Mouse (Mus musculus) heart, embryonic 14.5 days (tissue): ENCODE measurements around the gene Nova2. TPM values are rescaled to one million over a fixed set of nuclear protein-coding genes. Genes with fewer than 3 reads are reported as not detected.

Experiments
- ATAC-seq: fragments of 200-750 bp; cut with Nextera tagmentation; 2 replicates; pipeline ENCODE4 v1.8.0; 2017; ENCODE audit warnings: low read depth, moderate TSS enrichment; ENCODE audit not compliant: insufficient number of reproducible peaks, insufficient read depth, low FRiP score
- H3K27ac ChIP-seq, 2 experiments: fragments of 200-500 bp in 1 of 2; fragments of 300-500 bp in 1 of 2; sonication (generic) in 1 of 2; replicated peaks in 1 of 2; 2 replicates each; pipeline ENCODE4 v1.5.1; 2012 to 2014; ENCODE audit warnings: low read depth in 2 of 2, low read length in 2 of 2, control low read depth in 1 of 2, mild to moderate bottlenecking in 1 of 2, mixed read lengths in 1 of 2; ENCODE audit not compliant: control insufficient read depth in 1 of 2, insufficient read depth in 1 of 2
- H3K27me3 ChIP-seq: fragments of 300-500 bp; sonication (generic); 2 replicates; pipeline ENCODE4 v1.6.1; 2014; ENCODE audit warnings: mild to moderate bottlenecking, low read length, control low read depth; ENCODE audit not compliant: control insufficient read depth, insufficient read depth
- H3K36me3 ChIP-seq: fragments of 300-500 bp; sonication (generic); 2 replicates; pipeline ENCODE4 v1.6.1; 2014; ENCODE audit warnings: mild to moderate bottlenecking, control low read depth, low read length, mixed read lengths; ENCODE audit not compliant: control insufficient read depth, insufficient read depth
- H3K4me1 ChIP-seq, 2 experiments: fragments of 200-500 bp in 1 of 2; fragments of 300-500 bp in 1 of 2; sonication (generic) in 1 of 2; 2 replicates each; pipeline ENCODE4 v1.6.1; 2012 to 2014; ENCODE audit warnings: low read length in 2 of 2, control low read depth in 1 of 2, mixed read lengths in 1 of 2; ENCODE audit not compliant: control insufficient read depth in 2 of 2, insufficient read depth in 2 of 2
- H3K4me2 ChIP-seq: fragments of 300-500 bp; sonication (generic); 2 replicates; pipeline ENCODE4 v1.6.1; 2014; ENCODE audit warnings: mild to moderate bottlenecking, low read length
- H3K4me3 ChIP-seq, 2 experiments: fragments of 200-500 bp in 1 of 2; fragments of 300-500 bp in 1 of 2; sonication (generic) in 1 of 2; 2 replicates each; pipeline ENCODE4 v1.5.1; 2012 to 2014; ENCODE audit warnings: low read length in 2 of 2, mild to moderate bottlenecking in 2 of 2, control low read depth in 1 of 2, low read depth in 1 of 2, moderate library complexity in 1 of 2; ENCODE audit not compliant: control insufficient read depth in 1 of 2, insufficient read depth in 1 of 2
- H3K9ac ChIP-seq: fragments of 300-500 bp; sonication (generic); 2 replicates; pipeline ENCODE4 v1.6.1; 2014; ENCODE audit warnings: mild to moderate bottlenecking, low read length
- H3K9me3 ChIP-seq: fragments of 300-500 bp; sonication (generic); 2 replicates; pipeline ENCODE4 v1.6.1; 2016; ENCODE audit warnings: low read length, control low read depth; ENCODE audit not compliant: control insufficient read depth
- WGBS: fragments of 180-500 bp; shearing (Covaris S2); extraction: QIAGEN DNeasy Blood & Tissue Kit; methylation state at CpG from one replicate; pipeline ENCODE4 v1.1.7; 2014; 5-methylcytosine and 5-hydroxymethylcytosine counted together
- polyA plus RNA-seq: library from polyadenylated mRNA; unstranded; fragments of >200 nt; fragmentation: Nextera tagmentation; extraction: Ambion mirVana; gene quantifications from 2 replicates; pipeline ENCODE4 v1.2.1, GENCODE M21; 2014

Gene Nova2
- polyA plus RNA-seq, 1 experiment from 2014 or later: 0.57 TPM

DNA sequence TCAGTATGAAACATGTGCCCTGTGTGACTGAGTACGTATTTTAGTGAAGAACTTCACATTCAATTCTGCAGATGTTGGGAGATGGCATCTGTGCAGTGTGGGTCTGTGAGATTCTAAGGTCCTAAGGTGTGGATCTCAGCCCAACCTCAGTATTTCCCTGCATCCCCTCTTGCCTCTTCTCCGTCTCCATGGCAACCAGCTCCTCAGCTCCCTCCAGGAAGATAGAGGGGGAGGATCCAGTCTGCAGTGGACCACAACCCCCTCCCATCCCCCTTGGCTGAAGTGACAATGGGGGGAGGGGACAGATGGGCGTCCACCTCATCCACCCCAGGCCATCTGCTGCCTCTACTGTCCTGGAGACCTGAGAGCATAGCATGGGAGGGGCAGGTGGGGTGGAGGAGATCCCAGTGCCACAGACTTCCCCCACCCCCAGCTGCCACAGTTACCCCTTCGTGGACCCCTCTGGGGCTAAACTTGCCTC, 1.9 kb upstream of the Nova2 start:
- 31% methylated on average over 4 of the region's 4 CpGs for WGBS
- Histone ChIP-seq H3K4me2 (no peak overlapping the region), H3K27ac (no peak overlapping the region), H3K4me1 (peaks cover 0 to 12% of the 10 kb centered on the region in 2 experiments; a peak in 1 of 4 replicates), H3K9ac (no peak overlapping the region), H3K9me3 (no peaks in the 10 kb centered on the region), H3K4me3 (no peak overlapping the region), H3K27me3 (peaks cover 60% of the 10 kb centered on the region), H3K36me3 (no peaks in the 10 kb centered on the region)
- no peak for ATAC-seq

DNA sequence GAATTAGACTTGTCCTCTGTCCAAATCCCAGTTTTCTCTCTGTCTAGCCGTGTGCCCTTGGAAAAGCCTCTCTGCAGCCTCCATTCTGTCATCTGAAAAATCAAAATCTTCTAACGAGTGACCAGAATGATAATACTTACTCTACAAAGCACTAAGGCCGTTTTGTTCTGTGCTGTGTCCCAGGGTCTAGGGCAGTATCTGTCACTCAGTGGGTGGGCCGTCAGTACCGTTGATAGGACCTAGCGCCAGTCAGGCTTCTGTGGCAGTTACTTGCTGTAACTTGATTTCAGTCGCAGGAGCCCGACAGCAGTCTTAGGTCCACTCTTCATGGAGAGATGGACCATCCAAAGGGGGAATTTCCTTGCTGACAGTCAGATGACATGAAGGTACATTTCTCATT, 1.4 kb upstream of the Nova2 start:
- H3K9ac ChIP-seq: no peak overlapping the region
- peaks cover 0 to 12% of the 10 kb centered on the region in 2 experiments; a peak in 1 of 4 replicates for H3K4me1 ChIP-seq
- H3K4me2 ChIP-seq: no peak overlapping the region
- no peak overlapping the region for H3K4me3 ChIP-seq
- WGBS: 11% methylated on average over 8 of the region's 8 CpGs
- peaks cover 60% of the 10 kb centered on the region for H3K27me3 ChIP-seq
- no peak overlapping the region for H3K27ac ChIP-seq
- ATAC-seq: no peak
- no peaks in the 10 kb centered on the region for H3K36me3 ChIP-seq
- no peaks in the 10 kb centered on the region for H3K9me3 ChIP-seq

DNA sequence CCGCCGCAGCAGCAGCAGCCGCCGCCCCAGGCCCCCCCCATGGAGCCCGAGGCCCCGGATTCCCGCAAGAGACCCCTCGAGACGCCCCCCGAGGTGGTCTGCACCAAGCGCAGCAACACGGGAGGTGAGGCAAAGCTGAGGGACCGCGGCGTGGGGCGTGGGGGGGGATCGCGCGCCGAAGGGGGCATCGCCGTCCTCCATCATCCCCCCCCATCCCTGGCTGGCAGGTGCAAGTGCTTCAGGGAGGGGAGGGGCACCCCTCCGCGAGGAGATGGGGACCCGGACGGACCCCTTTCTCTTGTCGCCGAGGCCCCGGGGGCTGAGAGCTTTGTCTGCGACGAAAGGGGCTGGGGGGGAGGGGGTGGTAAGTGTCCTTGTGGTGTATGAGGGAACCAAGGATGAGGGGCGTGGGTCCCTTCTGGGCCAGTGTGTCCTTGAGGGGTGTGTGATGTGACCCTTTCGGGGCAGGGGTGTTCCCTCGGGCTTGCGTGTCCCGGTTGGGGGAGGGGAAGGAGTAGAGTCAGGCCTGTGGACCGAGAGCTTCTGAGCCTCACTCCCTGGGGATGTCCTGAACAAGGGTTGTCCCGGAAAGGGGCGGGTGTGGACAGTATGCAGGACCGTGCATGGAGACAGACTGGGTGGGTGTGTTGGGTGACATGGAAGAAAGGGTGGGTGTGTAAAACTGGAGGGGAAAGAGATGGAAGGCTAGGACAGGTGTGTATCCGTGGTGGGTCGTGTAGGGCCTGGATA, 528 bp downstream of the Nova2 start:
- H3K4me3 ChIP-seq: peak overlapping the region; percentile 44 to 58
- peak; percentile 30; the same call in 1 of the 2 replicates for ATAC-seq
- peak overlapping the region; percentile 78 for H3K9ac ChIP-seq
- 3% methylated on average over 30 of the region's 42 CpGs for WGBS
- peak overlapping the region in 1 of 2 experiments; percentile 61; a peak in 2 of 4 replicates for H3K27ac ChIP-seq
- H3K4me1 ChIP-seq: peaks cover 0 to 12% of the 10 kb centered on the region in 2 experiments; a peak in 1 of 4 replicates
- peak overlapping the region; percentile 90 for H3K4me2 ChIP-seq
- peaks cover 60% of the 10 kb centered on the region for H3K27me3 ChIP-seq
- H3K36me3 ChIP-seq: no peaks in the 10 kb centered on the region
- H3K9me3 ChIP-seq: no peaks in the 10 kb centered on the region

DNA sequence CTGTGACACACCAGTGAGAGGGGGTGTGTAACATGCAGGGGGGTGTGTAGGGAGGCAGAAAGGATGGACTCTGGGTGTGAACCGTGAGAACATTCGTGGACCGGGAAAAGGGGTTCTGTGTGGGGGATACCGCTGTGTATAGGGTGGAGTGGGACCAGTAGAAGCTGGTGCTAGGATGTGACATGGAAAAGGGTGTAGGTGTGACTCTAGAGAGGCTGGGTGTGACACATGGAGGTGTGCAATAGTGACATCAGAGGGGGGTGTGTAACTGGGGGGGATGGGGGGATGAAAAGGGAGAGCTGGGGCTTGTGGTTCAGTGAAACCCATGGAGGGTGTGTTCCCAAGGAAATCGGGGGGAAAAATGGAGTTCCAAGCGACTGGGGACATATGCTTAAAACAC, 1.2 kb downstream of the Nova2 start:
- 45% methylated on average over 6 of the region's 6 CpGs for WGBS
- no peak for ATAC-seq
- Histone ChIP-seq H3K9ac (peak overlapping the region; percentile 78), H3K4me2 (peak overlapping the region; percentile 90), H3K27ac (peak overlapping the region in 1 of 2 experiments; percentile 41; a peak in 1 of 4 replicates), H3K36me3 (no peaks in the 10 kb centered on the region), H3K4me1 (peaks cover 0 to 12% of the 10 kb centered on the region in 2 experiments; a peak in 1 of 4 replicates), H3K9me3 (no peaks in the 10 kb centered on the region), H3K27me3 (peaks cover 59% of the 10 kb centered on the region), H3K4me3 (peak overlapping the region; percentile 44 to 58; a peak in 3 of 4 replicates)

DNA sequence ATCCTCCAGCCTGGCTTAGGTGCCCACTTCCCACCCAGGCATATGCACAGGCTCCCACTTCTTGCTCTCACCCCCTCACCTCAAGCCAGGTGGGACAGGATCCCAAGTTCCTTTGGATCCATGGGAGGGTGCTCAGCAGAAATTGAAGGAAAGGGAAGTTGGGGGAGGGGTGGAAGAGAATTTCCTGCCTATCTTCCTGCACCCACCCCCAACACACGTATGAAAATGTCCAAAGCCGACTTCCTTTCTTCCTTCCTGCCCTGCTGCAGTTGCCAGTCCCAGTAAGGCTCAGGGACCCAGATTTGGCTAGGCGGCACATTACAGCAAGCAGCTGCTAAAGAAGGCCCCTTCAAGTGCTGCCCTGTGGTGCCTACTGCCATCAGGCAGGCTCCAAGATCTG, 2.1 kb downstream of the Nova2 start:
- H3K9me3 ChIP-seq: no peaks in the 10 kb centered on the region
- peak overlapping the region in 1 of 2 experiments; percentile 58; a peak in 1 of 4 replicates for H3K4me3 ChIP-seq
- H3K36me3 ChIP-seq: no peaks in the 10 kb centered on the region
- H3K4me2 ChIP-seq: peak overlapping the region; percentile 90
- H3K9ac ChIP-seq: no peak overlapping the region
- WGBS: 34% methylated on average over 3 of the region's 3 CpGs
- peak overlapping the region in 1 of 2 experiments; percentile 41; a peak in 1 of 4 replicates for H3K27ac ChIP-seq
- H3K27me3 ChIP-seq: peaks cover 51% of the 10 kb centered on the region
- peaks cover 0 to 12% of the 10 kb centered on the region in 2 experiments; a peak in 1 of 4 replicates for H3K4me1 ChIP-seq
- ATAC-seq: no peak

DNA sequence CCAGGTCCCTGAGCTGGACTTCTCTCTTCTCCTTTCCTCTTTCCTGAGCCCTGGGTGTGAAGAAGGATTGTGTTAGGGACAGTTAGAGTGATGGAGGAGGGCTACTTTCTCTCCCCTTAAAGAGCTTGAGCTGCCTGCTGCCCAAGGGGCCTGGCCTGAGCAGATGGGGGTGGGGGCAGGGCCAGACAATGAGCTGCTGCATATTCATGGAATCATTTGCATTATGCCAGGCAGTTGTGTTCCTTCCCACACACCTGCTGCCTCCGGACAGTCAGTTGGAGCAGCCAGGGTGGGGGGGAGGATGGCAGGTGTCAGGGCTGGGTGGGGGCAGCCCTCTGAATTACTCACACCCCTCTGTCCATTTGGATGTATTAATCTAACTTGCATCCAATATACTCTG, 16.7 kb downstream of the Nova2 start:
- WGBS: 70% methylated on average over 1 of the region's 1 CpGs
- no peaks in the 10 kb centered on the region for H3K4me1 ChIP-seq
- no peak overlapping the region for H3K27ac ChIP-seq
- H3K4me2 ChIP-seq: no peak overlapping the region
- no peaks in the 10 kb centered on the region for H3K36me3 ChIP-seq
- H3K9ac ChIP-seq: no peak overlapping the region
- no peaks in the 10 kb centered on the region for H3K27me3 ChIP-seq
- H3K9me3 ChIP-seq: no peaks in the 10 kb centered on the region
- no peak for ATAC-seq
- no peak overlapping the region for H3K4me3 ChIP-seq

DNA sequence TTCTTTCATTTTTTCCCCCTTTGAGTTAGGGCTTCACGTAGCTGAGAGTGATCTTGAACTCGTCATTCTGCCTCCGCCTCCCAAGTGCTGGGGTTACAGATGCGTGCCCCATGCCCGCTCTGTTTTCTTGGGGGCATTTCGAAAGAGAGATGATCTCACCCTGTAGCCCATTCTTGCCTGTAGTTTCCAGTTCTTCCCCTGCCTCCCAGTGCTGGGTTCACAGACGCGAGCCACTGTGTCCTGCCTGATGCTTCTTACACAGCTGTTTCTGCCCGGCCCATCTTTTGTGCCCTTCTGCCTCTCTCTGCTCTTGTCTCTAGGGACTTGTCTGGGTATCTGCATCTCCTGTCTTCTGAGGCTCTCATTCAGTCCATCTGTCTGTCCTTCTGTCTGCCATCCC, 17.1 kb downstream of the Nova2 start:
- 55% methylated on average over 9 of the region's 9 CpGs for WGBS
- no peaks in the 10 kb centered on the region for H3K27me3 ChIP-seq

More for the DNA sequence above, 17.1 kb downstream of the Nova2 start:
- Histone ChIP-seq H3K4me3 (no peak overlapping the region), H3K9ac (no peak overlapping the region), H3K4me2 (no peak overlapping the region), H3K36me3 (no peaks in the 10 kb centered on the region), H3K9me3 (no peaks in the 10 kb centered on the region), H3K27ac (no peak overlapping the region), H3K4me1 (no peaks in the 10 kb centered on the region)
- no peak for ATAC-seq
